8 mouse cellular contexts compared by ENCODE assay signal in genomic region chr8:57513178-57513661, GRCm38 (mm10). TPM values are rescaled to one million over a fixed set of nuclear protein-coding genes. Genes with fewer than 3 reads are reported as not detected.
DNase-seq lines count a peak whose midpoint lies in the region; ATAC-seq and TF ChIP-seq lines count a peak whose summit lies in the region.
"Not testable (repeated sequence)": the region's sequence is repeated elsewhere in the genome, so short reads cannot be mapped to it uniquely, and the experiment has no call there.
"Had no signal": no experiment of that assay in that cellular context is flagged by ENCODE, and none has a peak within 500 bp of the region (broad histone marks: within the 10 kb centered on the region; RNA-seq: fewer than 3 reads in every experiment).

No protein-coding gene starts in this region.

- H3K9ac ChIP-seq in forebrain, embryonic 12.5 days, result peak overlapping the region; percentile 99
- peak overlapping the region; percentile 100 for H3K9ac ChIP-seq in heart, embryonic 16.5 days (ENCODE audit: low read length)
- H3K9ac ChIP-seq in intestine, postnatal 0 days (ENCODE audit: low read depth, low read length), result peak overlapping the region; percentile 100; the same call in 1 of the 2 replicates
- peak overlapping the region; percentile 100 for H3K9ac ChIP-seq in liver, embryonic 12.5 days
- H3K9ac ChIP-seq in midbrain, embryonic 11.5 days (ENCODE audit: low read length), result peak overlapping the region; percentile 100

- TF ChIP-seq CTCF in bone marrow, adult 2 months (IDR thresholded peaks at IDR 0.05; ENCODE audit: control insufficient read depth, insufficient read depth, low read length); intestine, postnatal 0 days (IDR thresholded peaks at IDR 0.05; ENCODE audit: low read depth); olfactory bulb, adult 2 months (IDR thresholded peaks at IDR 0.05; ENCODE audit: insufficient read depth, low read depth, low read length): not testable (repeated sequence)

- under 1% methylated on average over 10 of the region's 10 CpGs for WGBS in bone marrow, adult 2 months
- WGBS in forebrain, embryonic 12.5 days, result 24% methylated on average over 10 of the region's 10 CpGs
- 13% methylated on average over 9 of the region's 10 CpGs for WGBS in heart, embryonic 16.5 days
- 3% methylated on average over 9 of the region's 10 CpGs for WGBS in intestine, postnatal 0 days
- WGBS in liver, embryonic 12.5 days (ENCODE audit: insufficient replicate concordance), result 2% methylated on average over 10 of the region's 10 CpGs
- 27% methylated on average over 9 of the region's 10 CpGs for WGBS in midbrain, embryonic 11.5 days
- 30% methylated on average over 10 of the region's 10 CpGs for WGBS in olfactory bulb, adult 2 months

- not testable (repeated sequence) for DNase-seq in midbrain, embryonic 11.5 days (ENCODE audit: low spot score, missing footprints)

- not testable (repeated sequence) for H3K4me1 ChIP-seq in bone marrow, adult 2 months (ENCODE audit: control insufficient read depth, insufficient read depth, low read length); heart, embryonic 16.5 days (ENCODE audit: control insufficient read depth, insufficient read depth, low read length); intestine, postnatal 0 days (replicated peaks; ENCODE audit: control insufficient read depth, insufficient read depth, low read length); midbrain, embryonic 11.5 days (ENCODE audit: control insufficient read depth, insufficient read depth, low read length); olfactory bulb, adult 2 months (ENCODE audit: control insufficient read depth, insufficient read depth, low read length)
- peaks cover 13% of the 10 kb centered on the region for H3K4me1 ChIP-seq in forebrain, embryonic 12.5 days
- peaks cover 43% of the 10 kb centered on the region for H3K4me1 ChIP-seq in liver, embryonic 12.5 days

- H3K9me3 ChIP-seq in forebrain, embryonic 12.5 days; heart, embryonic 16.5 days (replicated peaks; ENCODE audit: control insufficient read depth, low read length); intestine, postnatal 0 days (ENCODE audit: control insufficient read depth); liver, embryonic 12.5 days (replicated peaks); midbrain, embryonic 11.5 days (ENCODE audit: control insufficient read depth, low read length): not testable (repeated sequence)

- peak overlapping the region; percentile 77 for H3K4me3 ChIP-seq in bone marrow, adult 2 months (replicated peaks; ENCODE audit: control insufficient read depth, low read depth, low read length)
- peak overlapping the region; percentile 89 for H3K4me3 ChIP-seq in forebrain, embryonic 12.5 days (replicated peaks)
- H3K4me3 ChIP-seq in heart, embryonic 16.5 days (ENCODE audit: low read length), result peak overlapping the region; percentile 97
- peak overlapping the region; percentile 73 for H3K4me3 ChIP-seq in intestine, postnatal 0 days (ENCODE audit: low read depth, low read length)
- peak overlapping the region; percentile 93 for H3K4me3 ChIP-seq in liver, embryonic 12.5 days
- H3K4me3 ChIP-seq in midbrain, embryonic 11.5 days (ENCODE audit: low read depth, low read length), result peak overlapping the region; percentile 90
- H3K4me3 ChIP-seq in olfactory bulb, adult 2 months (ENCODE audit: insufficient read depth, low read depth, low read length), result peak overlapping the region; percentile 14; the same call in 1 of the 2 replicates

- TF ChIP-seq POLR2A in bone marrow, adult 2 months (IDR thresholded peaks at IDR 0.05; ENCODE audit: borderline replicate concordance, control insufficient read depth, low read depth, low read length); olfactory bulb, adult 2 months (IDR thresholded peaks at IDR 0.05; ENCODE audit: insufficient read depth, low read depth, low read length): not testable (repeated sequence)

- H3K27me3 ChIP-seq in forebrain, embryonic 12.5 days; heart, embryonic 16.5 days (ENCODE audit: control insufficient read depth, insufficient read depth, low read length); intestine, postnatal 0 days (replicated peaks; ENCODE audit: control insufficient read depth, insufficient read depth, low read length); liver, embryonic 12.5 days (replicated peaks); midbrain, embryonic 11.5 days (ENCODE audit: control insufficient read depth, insufficient read depth, low read length): not testable (repeated sequence)

- peak overlapping the region; percentile 79 for H3K27ac ChIP-seq in bone marrow, adult 2 months (ENCODE audit: control insufficient read depth, insufficient read depth, low read depth, low read length, poor library complexity)
- H3K27ac ChIP-seq in forebrain, embryonic 12.5 days; intestine, postnatal 0 days (ENCODE audit: low read depth, low read length); midbrain, embryonic 11.5 days (ENCODE audit: low read depth, low read length); olfactory bulb, adult 2 months (ENCODE audit: insufficient read depth, low read depth, low read length): not testable (repeated sequence)
- H3K27ac ChIP-seq in heart, embryonic 16.5 days (ENCODE audit: low read length), result peak overlapping the region; percentile 100
- H3K27ac ChIP-seq in liver, embryonic 12.5 days, result peak overlapping the region; percentile 100

- not testable (repeated sequence) for ATAC-seq in forebrain, embryonic 12.5 days (ENCODE audit: low FRiP score); heart, embryonic 16.5 days (replicated peaks; ENCODE audit: extremely low read depth, insufficient read depth, low FRiP score); intestine, postnatal 0 days; liver, embryonic 12.5 days; midbrain, embryonic 11.5 days (ENCODE audit: low FRiP score)

- peak overlapping the region; percentile 93 for H3K4me2 ChIP-seq in forebrain, embryonic 12.5 days
- peak overlapping the region; percentile 58 for H3K4me2 ChIP-seq in heart, embryonic 16.5 days (ENCODE audit: low read depth, low read length)
- peak overlapping the region; percentile 65 for H3K4me2 ChIP-seq in intestine, postnatal 0 days (replicated peaks; ENCODE audit: low read depth)
- peak overlapping the region; percentile 75 for H3K4me2 ChIP-seq in liver, embryonic 12.5 days
- peak overlapping the region; percentile 65 for H3K4me2 ChIP-seq in midbrain, embryonic 11.5 days

- peaks cover 31% of the 10 kb centered on the region for H3K36me3 ChIP-seq in forebrain, embryonic 12.5 days (replicated peaks)
- H3K36me3 ChIP-seq in heart, embryonic 16.5 days (ENCODE audit: control insufficient read depth, insufficient read depth); intestine, postnatal 0 days (ENCODE audit: control insufficient read depth, insufficient read depth); midbrain, embryonic 11.5 days (ENCODE audit: control insufficient read depth, insufficient read depth, low read length): not testable (repeated sequence)
- peaks cover 51% of the 10 kb centered on the region for H3K36me3 ChIP-seq in liver, embryonic 12.5 days

RNA-seq across cellular contexts. Expression of gene Hmgb2, which starts 1.5 kb away (rescaled TPM):
- 328 and 348 TPM in 2 replicates for polyA plus RNA-seq in bone marrow, adult 2 months (2011; ENCODE audit: insufficient read depth, insufficient read length, low replicate concordance, missing spikeins)
- 740 and 788 TPM in 2 replicates for polyA plus RNA-seq in forebrain, embryonic 12.5 days (2016; fragmentation: Nextera tagmentation; extraction: Ambion mirVana)
- polyA plus RNA-seq in heart, embryonic 16.5 days (2015; fragmentation: Nextera tagmentation; extraction: Ambion mirVana), result 196 and 251 TPM in 2 replicates
- 197 and 201 TPM in 2 replicates for polyA plus RNA-seq in intestine, postnatal 0 days (2015; fragmentation: Nextera tagmentation; extraction: Ambion mirVana)
- polyA plus RNA-seq in liver, embryonic 12.5 days (2016; fragmentation: Nextera tagmentation; extraction: Ambion mirVana), result 380 and 430 TPM in 2 replicates
- polyA plus RNA-seq in midbrain, embryonic 11.5 days (2014; fragmentation: Nextera tagmentation; extraction: Ambion mirVana), result 628 and 641 TPM in 2 replicates
- polyA plus RNA-seq in olfactory bulb, adult 2 months (2012; ENCODE audit: insufficient read depth, insufficient read length, low replicate concordance, missing spikeins), result not detected in 2 replicates

RNA-seq across cellular contexts. Expression of gene Sap30, which starts 25.6 kb away (rescaled TPM):
- polyA plus RNA-seq in bone marrow, adult 2 months (2011; ENCODE audit: insufficient read depth, insufficient read length, low replicate concordance, missing spikeins), result 11.7 and 26.8 TPM in 2 replicates
- 128 and 131 TPM in 2 replicates for polyA plus RNA-seq in forebrain, embryonic 12.5 days (2016; fragmentation: Nextera tagmentation; extraction: Ambion mirVana)
- 44.3 and 44.5 TPM in 2 replicates for polyA plus RNA-seq in heart, embryonic 16.5 days (2015; fragmentation: Nextera tagmentation; extraction: Ambion mirVana)
- 17.1 and 19.9 TPM in 2 replicates for polyA plus RNA-seq in intestine, postnatal 0 days (2015; fragmentation: Nextera tagmentation; extraction: Ambion mirVana)
- 26.9 and 27.8 TPM in 2 replicates for polyA plus RNA-seq in liver, embryonic 12.5 days (2016; fragmentation: Nextera tagmentation; extraction: Ambion mirVana)
- polyA plus RNA-seq in midbrain, embryonic 11.5 days (2014; fragmentation: Nextera tagmentation; extraction: Ambion mirVana), result 119 and 123 TPM in 2 replicates
- polyA plus RNA-seq in olfactory bulb, adult 2 months (2012; ENCODE audit: insufficient read depth, insufficient read length, low replicate concordance, missing spikeins), result not detected in 2 replicates

RNA-seq across cellular contexts. Expression of gene Scrg1, which starts 57.5 kb away (rescaled TPM):
- polyA plus RNA-seq in bone marrow, adult 2 months (2011; ENCODE audit: insufficient read depth, insufficient read length, low replicate concordance, missing spikeins), result 18.1 and 51.0 TPM in 2 replicates
- 0.81 and 1.4 TPM in 2 replicates for polyA plus RNA-seq in forebrain, embryonic 12.5 days (2016; fragmentation: Nextera tagmentation; extraction: Ambion mirVana)
- 1.3 and 1.4 TPM in 2 replicates for polyA plus RNA-seq in heart, embryonic 16.5 days (2015; fragmentation: Nextera tagmentation; extraction: Ambion mirVana)
- polyA plus RNA-seq in intestine, postnatal 0 days (2015; fragmentation: Nextera tagmentation; extraction: Ambion mirVana), result 0.74 and 0.98 TPM in 2 replicates
- 0.18 TPM in 1 of 2 replicates, not detected in the other for polyA plus RNA-seq in liver, embryonic 12.5 days (2016; fragmentation: Nextera tagmentation; extraction: Ambion mirVana)
- 0.27 TPM in 1 of 2 replicates, not detected in the other for polyA plus RNA-seq in midbrain, embryonic 11.5 days (2014; fragmentation: Nextera tagmentation; extraction: Ambion mirVana)
- polyA plus RNA-seq in olfactory bulb, adult 2 months (2012; ENCODE audit: insufficient read depth, insufficient read length, low replicate concordance, missing spikeins), result not detected in 2 replicates
- polyA plus RNA-seq: Patski had no signal

Comparison
In these comparisons a context has a peak if more than half of its experiments do, and no peak if none do; other contexts are left out.
1. H3K4me3 ChIP-seq: peak in every context shown above with its lines; median percentile 97 in heart, embryonic 16.5 days; 93 in liver, embryonic 12.5 days; 90 in midbrain, embryonic 11.5 days; 89 in forebrain, embryonic 12.5 days; 77 in bone marrow, adult 2 months; 73 in intestine, postnatal 0 days; 14 in olfactory bulb, adult 2 months.
2. RNA of gene Sap30, which starts 25.6 kb away (polyA plus RNA-seq): 128 to 131 TPM in forebrain, embryonic 12.5 days, 119 to 123 TPM in midbrain, embryonic 11.5 days, 44.3 to 44.5 TPM in heart, embryonic 16.5 days, 26.9 to 27.8 TPM in liver, embryonic 12.5 days, 11.7 to 26.8 TPM in bone marrow, adult 2 months and 17.1 to 19.9 TPM in intestine, postnatal 0 days; not detected in olfactory bulb, adult 2 months; every median in the first group is over 10 times any median in the second.
3. Peak in every context shown above with its lines, with median percentiles within 50 percentile points of each other: H3K4me2 ChIP-seq and H3K9ac ChIP-seq.